Mouse (Mus musculus) embryonic fibroblast, embryonic 13.5 days (primary cell): Measurements from ENCODE around the gene Rab35.

Source experiments
- CTCF ChIP-seq: IDR thresholded peaks from 2 replicates; pipeline ENCODE4 v1.5.1; 2011; ENCODE audit warnings: mild to moderate bottlenecking, control low read depth, low read length, moderate library complexity, borderline replicate concordance; ENCODE audit not compliant: insufficient read depth
- POLR2A ChIP-seq: IDR thresholded peaks from 2 replicates; pipeline ENCODE4 v1.6.1; 2011; ENCODE audit warnings: low read depth, mild to moderate bottlenecking, control low read depth, low read length, moderate library complexity

- no peak for TF ChIP-seq POLR2A
- no peak for TF ChIP-seq CTCF
Observed at GRCm38 (mm10) chr5:115696811-115697210, 65.1 kb downstream of the Rab35 start.
